Mouse (Mus musculus) hematopoietic stem cell, adult 5-6 weeks (primary cell): ENCODE data around the gene Efnb1. TPM values are rescaled to one million over a fixed set of nuclear protein-coding genes. Genes with fewer than 3 reads are reported as not detected.

Experiments
- total RNA-seq: library from RNA; stranded (forward); fragments of 172-1452, 232-1000 nt; gene quantifications from 2 replicates; pipeline ENCODE4 v1.2.3, GENCODE M21; 2017

The Efnb1 gene
- total RNA-seq, 1 experiment from 2014 or later, result 4.7 TPM

Other genes starting within 250 kb of the Efnb1 start
- 4.0 and 5.8 TPM in 2 replicates for gene Ophn1, start 245.1 kb upstream of the Efnb1 start, total RNA-seq
- 35.3 and 38.3 TPM in 2 replicates for gene Yipf6, start 199.8 kb upstream of the Efnb1 start, total RNA-seq
- 5.4 and 5.5 TPM in 2 replicates for gene Stard8, start 132.9 kb upstream of the Efnb1 start, total RNA-seq